Mouse (Mus musculus): Measurements from ENCODE around the gene Lgr4. TPM values are rescaled to one million over a fixed set of nuclear protein-coding genes. Genes with fewer than 3 reads are reported as not detected.

Gene Lgr4
- polyA plus RNA-seq, 1 experiment from 2014 or later = 5.1 TPM

DNA sequence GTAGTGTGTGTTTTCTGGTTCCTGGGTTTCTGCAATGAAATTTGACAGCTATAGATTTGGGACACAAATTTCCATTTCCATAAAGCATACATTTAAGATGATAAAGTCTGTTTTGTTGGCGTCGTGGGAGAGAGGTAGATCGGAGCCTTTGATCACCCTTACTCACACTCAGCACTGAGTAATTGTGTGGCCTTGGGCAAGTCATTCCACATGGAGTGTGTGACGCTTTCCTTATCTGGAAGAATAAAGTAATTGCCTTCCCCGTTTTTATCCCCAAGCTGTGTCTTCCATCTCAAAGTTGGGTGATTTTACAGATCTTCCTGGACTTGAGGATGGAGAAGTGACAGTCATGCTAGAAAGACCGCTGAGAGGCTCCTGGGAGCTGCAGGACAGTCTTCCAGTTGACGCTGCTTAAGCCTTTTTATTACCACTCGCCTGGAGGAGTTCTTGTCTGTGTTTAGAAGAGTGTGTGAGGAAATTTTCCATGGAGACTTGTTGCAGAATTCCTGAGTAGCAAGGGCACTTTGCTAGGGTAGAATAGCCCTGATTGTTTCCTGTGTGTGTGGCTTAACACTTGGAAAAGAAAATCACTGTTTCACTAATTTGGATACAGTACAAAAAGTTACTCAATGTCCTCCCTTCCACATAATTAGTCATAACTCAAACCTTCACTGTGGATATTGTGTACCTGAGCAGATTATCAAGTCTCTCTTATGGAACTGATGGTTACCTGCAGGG lies 4.0 kb downstream of the Lgr4 start:
- no peak for DNase-seq (ENCODE audit: low spot score)

DNA sequence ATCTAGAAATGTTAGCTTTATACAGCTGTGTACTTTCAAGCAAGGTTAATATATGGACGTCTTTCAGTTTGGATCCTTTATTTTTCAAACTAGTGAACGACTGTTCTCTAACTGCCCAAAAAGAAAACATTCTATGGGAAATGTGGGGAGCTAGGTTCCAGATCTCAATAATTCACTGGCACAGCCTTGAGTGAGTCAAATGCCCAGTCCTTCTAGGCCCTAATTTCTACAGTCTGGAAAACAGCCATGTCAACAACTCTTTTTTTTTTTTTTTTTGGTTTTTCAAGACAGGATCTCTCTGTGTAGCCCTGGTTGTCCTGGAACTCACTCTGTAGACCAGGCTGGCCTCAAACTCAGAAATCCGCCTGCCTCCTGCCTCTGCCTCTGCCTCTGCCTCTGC lies 4.9 kb downstream of the Lgr4 start:
- no peak for DNase-seq (ENCODE audit: low spot score)

DNA sequence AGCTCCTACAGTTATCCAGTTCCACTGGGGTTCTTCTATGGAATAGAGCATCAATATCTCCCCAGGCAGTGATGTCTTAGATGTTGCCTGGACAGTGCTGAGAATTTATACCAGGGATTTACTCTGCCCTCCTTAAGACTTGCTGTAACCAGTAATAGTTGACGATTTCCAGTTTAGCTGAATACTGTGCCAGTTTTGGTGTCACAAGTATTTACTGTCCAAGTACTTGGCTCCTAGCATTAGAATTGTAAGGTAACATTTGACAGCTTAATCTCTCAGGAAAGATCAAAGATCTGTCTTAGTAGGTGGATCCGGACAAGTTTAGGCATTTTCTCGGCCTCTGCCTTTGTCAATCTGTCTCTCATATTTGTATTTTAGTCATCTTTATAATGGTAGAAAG lies 5.6 kb downstream of the Lgr4 start:
- DNase-seq (ENCODE audit: low spot score) = no peak

DNA sequence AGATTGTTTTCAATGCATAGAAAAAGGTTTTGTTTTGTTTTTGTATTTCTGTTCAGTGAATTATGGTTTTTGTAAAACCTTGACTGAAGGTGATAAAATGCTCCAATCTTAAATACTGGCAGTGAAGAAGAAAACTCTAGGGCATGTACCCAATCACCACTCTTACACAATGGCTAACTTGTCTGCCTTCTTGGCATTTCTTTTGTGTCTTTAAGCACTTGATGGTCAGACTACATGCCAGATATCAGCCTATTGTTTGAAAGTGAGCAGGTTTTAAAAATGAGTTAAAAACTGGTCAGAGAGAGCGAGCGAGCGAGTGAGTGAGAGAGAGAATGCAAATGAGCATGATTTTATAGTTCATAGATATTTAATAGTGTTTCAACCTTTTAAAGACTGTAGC lies 6.5 kb downstream of the Lgr4 start:
- DNase-seq (ENCODE audit: low spot score) = no peak

DNA sequence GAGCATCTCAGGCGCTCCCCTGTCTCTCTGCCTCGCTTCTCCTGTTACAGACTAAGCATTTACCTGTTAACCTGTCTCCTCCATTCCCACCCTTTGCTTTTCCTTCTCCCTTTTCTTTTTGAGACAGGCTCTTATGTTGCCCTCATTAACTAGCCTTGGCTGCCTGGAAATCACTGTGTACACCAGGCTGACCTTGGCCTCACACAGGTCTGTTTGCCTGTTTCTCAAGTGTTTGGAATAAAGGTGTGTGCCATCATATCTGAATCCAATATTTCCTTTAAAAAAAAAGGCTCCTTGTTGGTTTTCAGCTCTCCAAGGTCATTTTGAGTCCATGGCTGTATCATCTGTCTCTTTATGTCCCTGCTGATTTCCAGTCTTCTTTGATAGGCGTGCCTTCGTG lies 9.5 kb downstream of the Lgr4 start:
- DNase-seq (ENCODE audit: low spot score) = no peak

DNA sequence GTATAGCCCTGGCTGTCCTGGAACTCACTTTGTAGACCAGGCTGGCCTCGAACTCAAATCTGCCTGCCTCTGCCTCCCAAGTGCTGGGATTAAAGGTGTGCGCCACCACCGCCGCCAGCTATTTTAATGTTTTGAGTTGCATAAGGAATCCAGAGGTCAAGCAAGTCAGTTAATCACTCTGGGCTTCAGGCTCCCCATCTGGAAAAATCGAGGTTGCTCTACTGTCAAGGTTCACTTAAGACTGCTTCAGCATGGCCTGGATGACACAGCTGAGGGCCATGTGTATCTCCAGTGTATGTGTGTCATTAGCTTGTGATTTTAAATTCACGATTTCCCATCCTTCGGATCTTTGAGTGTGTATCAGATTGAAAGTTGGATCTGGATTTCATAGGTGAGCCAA lies 10.0 kb downstream of the Lgr4 start:
- DNase-seq (ENCODE audit: low spot score) = no peak

DNA sequence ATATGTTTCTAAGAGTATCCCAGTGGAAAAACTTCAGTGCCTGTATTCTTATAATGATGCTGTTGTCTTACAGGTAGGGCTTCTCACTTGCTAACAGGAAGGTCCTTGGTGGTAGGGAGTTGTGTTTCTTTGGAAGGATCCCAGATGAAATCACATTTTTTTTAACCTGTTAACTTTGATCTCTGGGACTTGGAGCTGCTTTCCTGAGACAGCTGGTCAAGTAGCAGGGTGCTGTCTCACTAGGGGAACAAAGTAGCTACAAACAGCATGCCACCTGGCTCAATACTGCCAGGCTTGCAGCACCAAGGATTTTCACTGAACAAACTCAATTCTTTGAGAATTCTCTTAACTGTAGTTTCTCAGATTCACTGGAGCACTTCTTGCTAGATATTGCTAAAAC lies 10.4 kb downstream of the Lgr4 start:
- DNase-seq (ENCODE audit: low spot score) = no peak

DNA sequence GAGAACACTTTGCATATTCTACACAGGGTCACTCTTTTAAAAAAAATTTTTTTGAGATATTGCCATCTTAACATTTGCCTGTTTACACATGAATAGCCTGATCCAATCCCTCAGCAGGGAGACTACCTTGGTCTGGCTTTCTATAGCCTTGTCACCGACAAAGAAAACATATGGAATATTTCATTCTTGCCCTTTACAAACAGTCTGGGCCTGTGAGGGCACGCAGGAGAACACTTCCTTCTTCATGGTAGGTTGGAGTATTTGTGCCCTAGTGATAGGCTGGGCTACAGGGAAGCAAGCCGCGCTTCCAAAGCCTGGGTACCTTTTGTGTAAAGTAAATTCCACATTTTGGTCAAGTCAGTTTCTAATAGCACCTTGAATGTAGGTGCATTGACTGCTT lies 11.3 kb downstream of the Lgr4 start:
- no peak for DNase-seq (ENCODE audit: low spot score)

DNA sequence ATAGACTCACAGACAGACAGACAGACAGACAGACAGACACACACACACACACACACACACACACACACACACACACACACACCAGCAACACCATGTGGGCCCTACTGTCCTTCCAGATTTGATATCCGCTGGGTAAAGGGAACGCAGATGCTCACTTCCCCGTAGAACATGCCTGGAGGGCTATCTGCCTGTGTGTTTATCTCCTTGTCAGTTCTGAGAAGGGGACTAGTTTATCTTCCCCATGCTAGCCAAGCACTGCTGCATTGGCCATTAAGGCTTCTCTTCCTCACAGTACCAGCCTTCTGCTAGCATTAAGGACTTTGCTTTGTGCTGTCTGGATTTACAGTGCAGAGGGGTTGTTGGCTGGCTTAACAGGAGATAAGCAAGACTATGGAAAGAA lies 11.8 kb downstream of the Lgr4 start:
- DNase-seq (ENCODE audit: low spot score) = no peak

DNA sequence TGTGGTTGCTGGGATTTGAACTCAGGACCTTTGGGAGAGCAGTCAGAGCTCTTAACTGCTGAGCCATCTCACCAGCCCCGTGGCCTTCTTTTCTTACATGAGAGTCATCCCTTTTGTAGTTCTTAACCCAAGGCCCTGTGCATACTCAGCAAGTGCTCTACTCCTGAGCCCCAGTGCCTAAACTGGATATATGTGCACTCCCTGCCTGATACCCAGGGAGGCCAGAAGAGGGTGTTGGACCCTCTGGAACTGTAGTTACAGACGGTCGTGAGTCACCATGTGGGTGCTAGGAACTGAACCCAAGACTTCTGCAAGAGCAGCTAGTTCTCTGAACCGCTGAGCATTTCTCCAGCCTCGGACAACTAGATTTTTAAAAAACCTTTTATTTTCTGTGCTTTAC lies 12.9 kb downstream of the Lgr4 start:
- DNase-seq (ENCODE audit: low spot score) = no peak

DNA sequence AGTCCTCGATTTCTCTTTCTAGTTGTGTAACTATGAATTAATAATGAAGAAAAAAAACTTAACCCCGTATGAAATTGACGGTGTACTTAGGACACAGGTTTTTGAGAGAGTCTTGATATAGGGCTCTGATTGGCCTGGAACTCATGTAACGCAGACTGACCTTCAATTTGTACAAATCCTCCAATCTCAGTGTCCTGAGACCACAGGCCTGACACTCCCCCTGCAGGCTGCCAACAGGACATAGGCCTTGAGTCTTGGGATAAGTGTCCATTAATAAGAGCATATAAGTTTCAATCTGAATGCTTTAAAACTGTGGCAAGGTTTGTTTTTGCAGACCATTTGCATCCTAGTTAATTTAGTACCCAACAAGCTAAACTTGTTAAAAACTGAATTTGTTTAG lies 13.3 kb downstream of the Lgr4 start:
- DNase-seq (ENCODE audit: low spot score) = no peak

DNA sequence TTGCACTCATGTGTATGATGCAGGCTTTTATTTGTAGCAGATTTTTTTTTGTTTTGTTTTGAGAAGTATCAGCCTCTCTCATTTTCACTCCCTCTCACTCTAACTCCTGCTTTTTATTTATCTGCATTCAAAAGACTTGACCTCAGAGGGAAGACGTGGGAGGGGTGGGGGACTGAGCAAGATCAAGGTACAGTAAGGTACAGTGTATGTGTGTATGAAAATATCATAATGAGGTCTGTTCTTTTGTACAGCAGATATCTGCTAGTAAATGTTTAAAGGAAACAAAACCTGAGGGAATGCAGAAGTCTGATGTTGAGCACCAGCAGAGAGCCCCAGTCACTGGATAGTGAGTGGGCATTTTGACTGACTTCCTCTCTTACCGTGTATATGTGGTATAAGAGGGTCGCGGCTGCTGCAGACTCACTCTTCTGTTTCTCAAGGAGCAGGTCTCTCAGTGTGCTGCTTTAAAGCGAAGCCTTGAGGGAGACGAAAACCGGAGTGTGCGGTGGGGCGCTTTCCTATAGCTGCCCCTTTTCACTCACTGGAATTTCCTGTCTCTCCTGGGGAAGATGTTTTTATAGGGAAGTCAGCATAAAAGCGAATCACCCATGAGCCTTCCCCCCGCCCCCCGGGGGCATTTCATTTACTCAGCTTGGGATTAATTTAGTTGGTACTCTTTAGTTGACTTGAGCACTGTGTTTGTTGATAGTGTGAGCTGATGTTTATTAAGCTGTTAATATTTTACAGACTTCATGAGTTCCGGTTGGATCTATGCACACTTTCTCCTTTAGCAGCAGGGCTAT lies 14.7 kb downstream of the Lgr4 start:
- DNase-seq (ENCODE audit: low spot score) = no peak

DNA sequence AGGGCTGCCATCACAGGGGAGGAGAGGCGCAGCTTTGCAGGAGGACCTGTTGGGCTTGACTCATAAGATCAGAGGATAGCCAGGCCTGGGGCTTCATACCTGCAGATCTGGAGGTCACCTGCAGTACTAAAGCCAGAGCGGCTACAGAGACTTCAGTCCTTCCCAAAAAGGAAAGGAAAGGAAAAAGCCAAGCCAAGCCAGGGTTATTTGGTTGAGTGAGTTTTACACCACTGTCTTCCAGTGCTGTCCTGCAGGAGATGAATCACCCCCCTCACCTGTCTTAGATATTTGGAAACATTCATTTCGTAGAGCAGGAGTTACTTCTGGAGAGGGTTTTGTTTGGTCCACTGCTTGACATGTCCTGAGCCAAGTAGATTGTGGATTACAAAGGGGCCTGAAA lies 15.7 kb downstream of the Lgr4 start:
- no peak for DNase-seq (ENCODE audit: low spot score)

DNA sequence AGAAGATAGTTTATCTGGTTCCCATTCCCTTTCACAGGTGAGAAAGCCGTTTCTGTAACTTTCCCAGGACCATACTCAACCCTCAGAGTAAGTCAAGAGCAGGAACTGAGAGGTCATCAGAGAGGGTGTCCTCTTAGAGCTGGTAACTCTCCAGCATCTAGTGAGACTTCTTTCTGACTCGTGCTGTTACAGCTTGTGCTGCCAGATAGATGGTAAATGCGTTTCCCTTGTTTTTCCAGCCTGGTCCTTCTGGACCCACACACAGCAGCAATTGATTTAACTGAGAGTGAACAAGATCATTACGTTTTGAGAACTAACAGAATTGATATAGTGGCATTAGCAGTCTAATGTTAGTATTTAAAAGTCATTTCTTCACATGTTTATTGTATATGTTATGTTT lies 16.6 kb downstream of the Lgr4 start:
- DNase-seq (ENCODE audit: low spot score) = no peak

DNA sequence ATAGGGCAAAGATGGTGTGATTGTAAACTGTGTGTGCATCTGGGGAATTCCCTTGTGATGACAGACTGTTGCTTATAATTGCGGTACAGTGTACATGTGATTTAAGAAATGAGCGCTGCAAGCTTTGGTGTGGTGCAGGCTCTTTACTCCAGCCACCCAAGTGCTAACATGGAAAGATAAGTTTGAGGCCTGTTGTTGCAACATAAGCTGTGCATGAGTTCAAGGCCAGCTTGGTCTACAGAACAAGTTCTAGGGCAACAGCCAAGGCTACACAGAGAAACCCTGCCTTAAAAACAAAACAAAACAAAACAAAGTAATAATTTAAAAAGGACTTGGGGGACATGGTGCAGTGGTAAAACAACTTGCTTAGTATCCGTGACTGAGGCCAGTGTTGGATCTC lies 17.7 kb downstream of the Lgr4 start:
- DNase-seq (ENCODE audit: low spot score) = no peak

DNA sequence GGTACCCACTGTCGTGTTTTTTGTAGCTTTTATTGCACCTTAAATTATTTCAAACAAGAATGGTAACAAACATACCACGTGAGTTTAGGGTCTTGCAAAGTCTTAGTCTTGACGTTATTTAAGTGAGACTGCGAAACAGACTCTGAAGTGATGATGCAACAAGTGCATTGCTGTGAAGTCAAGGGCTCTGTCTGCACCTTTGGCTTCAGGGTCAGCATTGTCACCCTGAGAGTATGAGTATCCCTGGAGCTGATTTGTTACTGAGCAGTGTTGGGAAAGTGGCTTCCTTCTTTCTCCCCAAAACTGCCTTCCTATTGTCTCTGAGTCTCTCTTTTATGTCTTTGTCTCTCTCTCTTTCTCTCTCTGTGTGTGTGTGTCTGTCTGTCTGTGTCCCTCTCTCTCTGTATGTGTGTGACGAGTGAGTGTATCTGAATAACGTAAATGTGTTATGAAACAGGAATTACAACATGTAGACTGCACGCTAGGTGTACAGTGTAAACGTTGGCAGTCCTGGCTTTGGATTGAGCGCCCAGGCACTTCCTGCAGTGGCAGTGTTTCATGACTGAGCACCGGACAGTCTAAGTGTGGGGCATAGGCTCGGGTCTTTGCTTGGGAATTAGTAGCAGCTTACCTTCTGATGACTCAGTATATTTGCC lies 18.4 kb downstream of the Lgr4 start:
- DNase-seq (ENCODE audit: low spot score) = no peak

DNA sequence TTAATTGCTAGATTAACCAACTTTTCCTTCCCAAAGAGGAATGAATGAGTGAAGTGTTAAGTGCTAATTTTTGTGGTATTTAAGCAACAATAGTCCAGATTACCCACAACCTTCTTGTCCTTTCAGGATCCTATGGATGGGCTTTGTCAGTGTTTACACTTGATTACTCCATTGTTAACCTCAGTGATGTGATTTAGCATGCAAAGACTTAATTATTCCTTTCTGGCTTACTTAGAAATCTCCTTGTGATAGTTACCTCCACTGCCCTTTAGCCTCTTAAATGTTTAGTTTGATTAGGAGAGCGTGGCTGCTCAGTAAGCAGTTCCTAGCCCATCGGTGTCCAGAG lies 18.9 kb downstream of the Lgr4 start:
- no peak for DNase-seq (ENCODE audit: low spot score)

DNA sequence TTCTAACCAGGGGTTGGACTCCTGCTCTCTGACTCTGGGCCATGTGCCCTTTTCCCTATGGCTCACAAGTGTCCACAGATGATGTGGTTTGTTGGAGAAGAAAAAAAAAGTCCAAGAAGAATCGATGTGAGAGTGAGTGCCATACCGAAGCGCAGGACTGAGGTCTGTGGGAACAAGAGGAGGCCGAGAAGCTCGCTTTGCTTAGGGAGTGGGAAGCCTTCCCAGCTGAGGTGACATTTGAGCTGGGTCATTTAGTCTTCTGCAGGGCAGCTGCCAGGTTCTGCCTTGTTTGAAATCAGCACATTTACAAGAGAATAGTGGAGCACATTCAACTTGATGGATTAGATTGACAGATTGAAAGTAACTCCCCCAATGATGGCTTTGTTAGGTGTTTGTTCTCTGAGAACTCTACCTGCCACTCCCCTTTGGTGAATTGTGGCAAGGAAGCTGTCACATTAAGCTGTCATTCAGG lies 24.6 kb downstream of the Lgr4 start:
- DNase-seq (ENCODE audit: low spot score) = no peak

DNA sequence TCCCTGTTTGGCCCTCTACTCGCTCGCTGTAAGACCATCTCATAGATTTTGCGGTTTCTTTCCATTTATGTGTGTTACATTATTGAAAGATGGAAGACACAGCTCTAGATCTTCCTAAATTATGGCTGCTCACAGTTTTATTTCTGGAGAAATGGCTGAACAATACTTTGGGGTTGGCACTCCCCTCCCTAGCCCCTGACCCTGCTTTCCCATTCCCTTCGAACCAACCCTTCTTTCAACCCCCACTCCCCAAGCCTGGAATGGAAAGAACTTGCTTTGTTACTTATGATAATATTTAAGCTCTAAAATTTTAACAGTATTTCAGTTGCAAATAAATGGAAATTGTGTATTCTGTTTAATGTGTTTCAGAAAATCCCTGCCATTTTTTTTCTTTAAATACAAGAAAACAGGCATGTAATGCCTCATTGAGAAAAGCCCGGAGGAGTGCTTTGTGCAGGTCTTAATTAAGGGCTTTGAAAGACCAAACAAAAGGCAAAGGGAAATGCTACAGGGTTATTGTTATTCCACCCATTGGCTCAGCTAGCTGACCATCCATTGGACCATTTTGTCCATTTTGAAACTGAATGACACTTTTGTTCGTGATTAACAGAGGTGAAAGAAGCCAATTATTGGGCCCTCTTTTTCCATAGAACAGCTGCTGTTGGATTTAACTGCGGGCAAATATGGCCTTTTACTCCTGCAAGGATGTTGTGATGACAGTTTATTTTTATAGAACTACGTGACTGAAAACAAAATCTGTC lies 25.5 kb downstream of the Lgr4 start:
- DNase-seq (ENCODE audit: low spot score) = no peak

DNA sequence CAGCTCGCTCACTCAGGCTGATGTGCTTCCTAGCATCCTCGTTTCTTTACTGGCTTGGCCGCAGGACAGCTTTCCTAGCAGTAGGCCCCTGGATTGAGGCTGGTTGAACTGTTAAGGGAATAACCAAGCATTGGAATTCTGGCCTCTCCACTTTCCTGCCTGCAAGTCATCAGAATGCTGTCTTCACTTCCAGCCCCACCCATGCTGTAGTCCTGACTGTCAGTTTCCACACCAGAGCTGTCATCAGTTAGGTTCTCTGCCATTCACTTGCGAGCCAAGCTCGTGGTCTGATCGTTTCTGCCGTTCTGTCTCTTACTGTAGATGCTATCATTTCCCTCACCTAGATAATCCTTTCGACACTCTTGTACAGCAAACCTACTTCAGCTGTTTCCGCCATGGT lies 27.5 kb downstream of the Lgr4 start:
- DNase-seq (ENCODE audit: low spot score) = no peak

DNA sequence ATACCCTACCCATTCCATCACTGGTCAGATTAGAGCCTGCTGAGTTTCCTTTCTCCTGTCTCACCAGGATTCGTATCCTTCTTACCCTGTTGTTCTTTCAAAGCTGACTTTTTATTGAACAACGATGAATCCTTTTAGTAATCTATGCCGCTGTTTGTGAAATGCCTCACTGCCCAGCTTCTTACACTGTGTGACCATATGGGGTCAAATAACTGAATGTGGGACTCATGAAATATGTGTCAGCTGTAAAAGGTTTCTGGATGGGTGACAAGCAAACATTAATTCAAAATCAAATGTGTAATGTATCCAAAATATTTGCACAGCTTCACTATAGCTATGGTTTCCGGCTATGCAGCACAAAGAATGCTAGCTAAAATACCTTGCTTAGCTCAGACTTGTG lies 28.1 kb downstream of the Lgr4 start:
- DNase-seq (ENCODE audit: low spot score) = no peak

DNA sequence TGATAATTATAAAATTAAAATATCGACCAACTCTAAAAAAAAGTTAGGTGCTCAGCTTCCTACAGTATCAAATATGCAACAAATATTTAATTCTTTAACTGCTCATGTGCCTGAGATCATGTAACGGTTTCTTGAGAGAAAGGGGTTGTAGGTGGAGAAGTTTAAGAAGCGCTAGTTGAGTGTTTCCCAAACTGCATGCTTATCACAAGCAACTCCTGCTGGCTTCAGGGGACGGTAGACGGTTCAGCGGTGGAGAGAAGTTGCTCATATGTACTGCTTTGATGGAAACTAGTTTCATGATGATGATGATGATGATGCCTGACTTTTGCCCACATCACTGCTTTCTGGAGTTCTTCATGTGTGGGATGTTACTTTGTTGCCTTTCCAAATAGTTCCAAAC lies 29.0 kb downstream of the Lgr4 start:
- no peak for DNase-seq (ENCODE audit: low spot score)
